4 mouse cellular contexts compared by ENCODE assay signal in genomic region chr11:5016286-5016685, GRCm38 (mm10). TPM values are rescaled to one million over a fixed set of nuclear protein-coding genes. Genes with fewer than 3 reads are reported as not detected.
"Had no signal": no experiment of that assay in that cellular context is flagged by ENCODE, and none has a peak within 500 bp of the region (broad histone marks: within the 10 kb centered on the region; RNA-seq: fewer than 3 reads in every experiment).

No protein-coding gene starts in this region.

- H3K4me3 ChIP-seq: limb, embryonic 12.5 days; midbrain, embryonic 10.5 days had no signal

- H3K27ac ChIP-seq: limb, embryonic 12.5 days; liver, embryonic 14.5 days; midbrain, embryonic 10.5 days had no signal

- H3K27me3 ChIP-seq: limb, embryonic 12.5 days had no signal

RNA-seq across cellular contexts. Expression of gene Rasl10a, which starts 41.6 kb away (rescaled TPM):
- total RNA-seq: megakaryocyte, adult 5-6 weeks had no signal
